Mouse (Mus musculus): ENCODE results near the gene Smoc2.

DNA sequence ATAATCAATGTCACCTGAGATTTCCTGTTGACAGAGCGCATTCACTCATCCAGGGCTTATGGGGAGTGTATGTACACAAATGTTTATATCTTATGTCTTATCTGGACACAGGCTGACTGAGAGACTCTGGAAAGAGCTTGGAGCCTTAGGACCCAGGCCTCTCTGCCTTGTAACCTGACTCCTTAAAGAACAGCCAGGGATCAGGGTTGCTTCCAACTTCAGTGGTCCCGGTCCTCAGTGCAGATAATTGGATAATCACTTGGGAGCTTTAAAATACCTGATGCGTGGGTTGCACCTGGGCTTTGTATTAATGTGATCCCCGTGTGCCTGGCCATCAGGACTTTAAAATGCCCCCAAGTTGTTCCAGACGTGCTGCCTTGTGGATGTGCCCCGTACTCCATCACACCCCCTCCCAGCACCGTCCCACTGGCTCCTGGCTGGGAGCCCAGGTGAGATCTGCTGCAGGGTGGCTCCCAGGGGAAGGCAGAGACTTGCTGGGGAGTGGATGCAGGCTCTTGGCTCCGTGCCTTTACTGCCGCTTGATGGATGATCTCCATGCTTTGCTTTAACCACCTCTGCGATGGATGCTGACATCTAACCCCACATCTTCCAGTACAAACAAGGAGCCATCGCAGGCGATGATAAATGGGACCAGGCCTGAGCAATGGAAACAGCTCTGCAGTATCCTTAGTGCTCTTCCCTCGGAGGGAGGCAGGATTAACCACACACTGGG, 48.4 kb upstream of the Smoc2 start:
- TF ChIP-seq GATA1 (IDR thresholded peaks at IDR 0.05; ENCODE audit: low read length): no peak
- no peak for TF ChIP-seq TAL1 (IDR thresholded peaks at IDR 0.05; ENCODE audit: low read length)
